Mouse (Mus musculus): ENCODE data around the gene Gsx1. TPM values are rescaled to one million over a fixed set of nuclear protein-coding genes. Genes with fewer than 3 reads are reported as not detected.

Gene Gsx1
- total RNA-seq (2015) (not detected in 2 replicates), total RNA-seq (2017) (not detected in 2 replicates)

DNA sequence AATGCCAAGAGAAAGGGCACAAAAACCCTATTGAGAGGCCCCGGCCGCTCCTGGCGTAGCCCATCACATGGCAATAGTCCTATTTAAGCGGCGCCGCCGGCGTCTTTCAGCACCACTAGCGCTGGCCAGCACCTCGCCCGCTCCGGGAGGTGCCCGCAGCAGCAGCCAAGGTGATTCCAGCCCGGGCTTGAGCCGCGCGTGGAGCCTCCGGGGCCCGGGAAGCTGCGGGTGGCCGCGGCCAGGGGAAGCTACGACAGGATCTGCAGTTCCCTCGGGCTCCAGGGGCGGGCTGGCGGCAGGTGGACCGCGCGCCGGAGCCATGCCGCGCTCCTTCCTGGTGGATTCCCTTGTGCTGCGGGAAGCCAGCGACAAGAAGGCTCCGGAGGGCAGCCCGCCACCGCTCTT, at the start of gene Gsx1:
Gene Gsx1 (plus strand): TSS at position 126 of the 405 bp plus-strand sequence.
- ATAC-seq (ENCODE audit: poor library complexity, severe bottlenecking) = peak; percentile 29; the same call in 1 of the 2 replicates

DNA sequence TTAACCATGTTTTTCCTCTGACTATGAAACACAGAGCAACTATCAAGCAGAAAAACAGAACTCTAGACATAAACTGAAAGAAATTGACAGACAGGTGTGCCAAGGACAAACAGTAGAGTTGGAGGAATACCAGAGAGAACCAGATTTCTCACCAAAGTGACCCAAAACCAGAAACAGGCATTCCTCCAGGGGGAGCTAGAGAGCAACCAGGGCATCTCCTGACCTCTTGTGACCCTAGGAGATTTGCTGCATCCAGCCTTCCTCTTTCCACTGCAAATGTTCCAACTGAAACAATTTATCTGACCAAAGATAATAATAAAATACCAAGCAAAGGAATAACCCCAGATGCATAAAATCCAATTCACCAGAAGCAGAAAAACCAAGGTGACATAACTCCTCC, 41.2 kb upstream of the Gsx1 start:
- no peak for ATAC-seq (ENCODE audit: poor library complexity, severe bottlenecking)

- ATAC-seq (ENCODE audit: poor library complexity, severe bottlenecking) = no peak
Observed at GRCm38 (mm10) chr5:147154806-147155371, 33.6 kb upstream of the Gsx1 start.

GRCm38 (mm10) chr5:147155449-147156133, 32.9 kb upstream of the Gsx1 start:
- no peak for ATAC-seq (ENCODE audit: poor library complexity, severe bottlenecking)

DNA sequence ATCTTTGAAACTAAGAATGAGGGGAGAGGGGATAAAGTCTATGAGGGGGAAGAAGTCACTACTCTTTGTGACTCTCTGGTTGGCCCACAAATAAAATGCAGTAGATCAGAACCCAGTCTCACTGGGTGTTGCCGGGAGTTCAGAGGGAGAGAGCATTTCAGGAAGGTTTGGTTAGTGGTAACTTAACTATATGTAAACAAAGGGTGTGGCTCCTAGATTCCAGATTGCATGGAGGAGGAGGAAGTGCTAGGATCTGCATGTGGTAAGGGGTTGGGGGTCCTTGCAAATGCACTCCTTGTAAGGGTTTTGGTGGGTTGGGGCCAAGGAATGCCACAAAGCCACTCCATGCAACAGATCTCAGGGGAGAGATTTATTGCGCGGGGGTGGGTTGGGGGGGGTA, 32.1 kb upstream of the Gsx1 start:
- no peak for ATAC-seq (ENCODE audit: poor library complexity, severe bottlenecking)

DNA sequence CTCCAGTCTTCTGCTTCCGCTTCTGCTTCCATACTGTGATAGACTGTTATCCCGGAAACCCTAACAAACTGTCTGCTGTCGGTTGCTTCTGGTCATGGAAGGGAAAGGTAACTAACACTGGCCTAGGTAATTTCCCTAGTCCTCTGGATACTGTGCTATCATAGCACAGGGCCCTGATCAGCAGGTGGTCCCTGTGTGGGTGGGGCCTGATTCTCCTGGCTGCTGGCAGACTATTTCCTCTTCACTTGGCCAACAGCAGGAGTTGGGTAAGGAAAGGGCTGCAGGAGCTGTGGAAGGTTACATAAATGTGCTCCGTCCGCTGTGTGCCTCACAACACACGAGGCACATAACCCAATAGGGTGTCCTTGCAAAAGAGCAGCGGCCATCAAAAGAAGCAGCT, 31.1 kb upstream of the Gsx1 start:
- no peak for ATAC-seq (ENCODE audit: poor library complexity, severe bottlenecking)

GRCm38 (mm10) chr5:147159320-147159719, 29.2 kb upstream of the Gsx1 start:
- peak; percentile 80 for ATAC-seq (ENCODE audit: poor library complexity, severe bottlenecking)

GRCm38 (mm10) chr5:147159792-147160191, 28.7 kb upstream of the Gsx1 start:
- no peak for ATAC-seq (ENCODE audit: poor library complexity, severe bottlenecking)

GRCm38 (mm10) chr5:147165060-147165459, 23.4 kb upstream of the Gsx1 start:
- ATAC-seq (ENCODE audit: poor library complexity, severe bottlenecking) = no peak

DNA sequence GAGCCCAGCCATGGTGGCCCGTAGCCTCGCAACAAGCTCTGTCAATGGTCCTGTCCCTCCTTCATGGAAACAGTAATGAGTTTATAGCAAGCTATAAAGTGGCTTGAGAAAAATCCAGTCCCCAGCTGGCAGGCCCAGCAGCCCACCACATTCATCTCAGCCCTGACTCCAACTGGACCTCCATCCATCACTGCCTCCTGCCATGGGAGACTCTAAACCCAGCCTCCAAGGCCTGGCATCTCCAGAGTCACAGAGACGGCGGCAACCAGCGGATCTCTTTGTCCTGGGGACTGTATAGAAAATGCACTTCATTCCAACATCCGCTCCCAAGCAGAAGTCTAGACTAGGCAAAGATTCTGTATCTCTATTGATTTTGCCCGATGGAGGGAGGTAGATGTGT, 18.4 kb upstream of the Gsx1 start:
- no peak for ATAC-seq (ENCODE audit: poor library complexity, severe bottlenecking)

GRCm38 (mm10) chr5:147174046-147174445, 14.4 kb upstream of the Gsx1 start:
- ATAC-seq (ENCODE audit: poor library complexity, severe bottlenecking) = no peak

DNA sequence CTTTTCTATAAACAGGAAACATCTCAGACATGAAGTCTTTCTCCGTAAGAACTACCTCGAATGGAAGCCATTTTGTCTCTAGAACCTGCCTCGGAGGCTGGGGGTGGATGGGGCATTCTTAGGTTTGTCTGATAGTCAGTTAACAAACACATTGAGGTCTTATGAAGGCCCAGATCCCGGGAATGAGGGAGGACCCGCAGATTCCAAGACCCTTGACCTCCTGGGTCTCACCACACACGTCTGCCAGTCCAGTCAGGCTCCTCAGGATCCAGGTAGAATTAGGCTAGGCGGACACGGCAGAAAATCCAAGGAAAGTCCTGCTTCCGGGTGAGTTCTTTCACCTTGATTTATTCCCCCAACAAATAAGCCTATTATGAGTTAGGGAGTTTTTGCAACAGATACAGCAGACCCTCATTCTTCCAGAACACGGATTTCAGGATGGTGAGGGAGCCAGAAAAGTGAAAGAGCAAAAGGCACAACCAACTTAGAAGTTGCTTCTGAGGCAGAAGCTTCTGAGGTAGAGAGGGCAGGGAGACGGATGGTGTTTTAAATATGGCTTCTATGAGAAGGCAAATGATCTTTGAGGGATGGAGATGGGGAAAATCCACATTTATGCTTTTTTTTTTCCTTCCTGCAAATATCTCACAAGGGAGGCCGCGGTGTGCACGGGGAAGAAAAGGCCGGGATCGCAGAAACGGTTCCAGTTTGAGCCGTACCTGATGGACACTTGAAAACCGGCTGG, 3.2 kb upstream of the Gsx1 start:
- ATAC-seq (ENCODE audit: poor library complexity, severe bottlenecking) = no peak

GRCm38 (mm10) chr5:147186001-147186431, 2.5 kb upstream of the Gsx1 start:
- ATAC-seq (ENCODE audit: poor library complexity, severe bottlenecking) = peak; percentile 55

DNA sequence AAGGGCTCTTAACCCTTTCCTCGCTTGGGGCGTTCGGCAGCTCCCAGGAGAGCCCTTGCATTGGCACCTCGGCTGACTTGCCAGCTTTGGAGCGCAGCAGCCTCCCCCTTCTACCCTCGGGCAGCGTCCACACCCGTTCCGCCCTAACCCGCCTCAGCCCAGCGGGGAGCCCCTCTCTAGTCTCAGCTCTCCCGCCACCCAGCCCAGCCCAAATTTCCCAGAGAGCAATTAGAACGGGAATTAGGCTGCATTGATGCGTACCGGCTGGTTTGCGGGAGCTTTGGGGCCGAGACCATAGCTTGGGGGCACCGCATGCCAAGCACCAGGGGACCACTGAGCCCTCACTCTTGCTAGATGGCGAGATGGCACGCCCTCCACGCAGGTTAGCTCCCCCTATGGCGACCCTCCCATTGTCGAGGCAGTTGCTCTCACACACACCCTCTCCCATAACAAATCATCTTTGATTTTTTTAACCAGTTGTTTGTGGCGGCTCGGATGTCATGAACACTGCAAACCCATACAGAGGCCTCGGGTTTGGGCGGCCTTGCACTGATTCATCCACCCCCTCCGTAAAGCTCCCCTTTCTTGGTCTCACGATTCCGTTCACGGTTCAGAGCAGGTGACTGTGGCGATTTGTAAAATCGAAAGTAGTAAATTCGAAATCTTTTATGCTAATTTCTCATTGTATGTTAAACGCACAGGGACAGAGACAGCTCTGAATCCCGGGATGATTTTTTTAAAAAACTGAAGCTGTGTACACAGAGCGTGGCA, 1.5 kb upstream of the Gsx1 start:
- no peak for ATAC-seq (ENCODE audit: poor library complexity, severe bottlenecking)

DNA sequence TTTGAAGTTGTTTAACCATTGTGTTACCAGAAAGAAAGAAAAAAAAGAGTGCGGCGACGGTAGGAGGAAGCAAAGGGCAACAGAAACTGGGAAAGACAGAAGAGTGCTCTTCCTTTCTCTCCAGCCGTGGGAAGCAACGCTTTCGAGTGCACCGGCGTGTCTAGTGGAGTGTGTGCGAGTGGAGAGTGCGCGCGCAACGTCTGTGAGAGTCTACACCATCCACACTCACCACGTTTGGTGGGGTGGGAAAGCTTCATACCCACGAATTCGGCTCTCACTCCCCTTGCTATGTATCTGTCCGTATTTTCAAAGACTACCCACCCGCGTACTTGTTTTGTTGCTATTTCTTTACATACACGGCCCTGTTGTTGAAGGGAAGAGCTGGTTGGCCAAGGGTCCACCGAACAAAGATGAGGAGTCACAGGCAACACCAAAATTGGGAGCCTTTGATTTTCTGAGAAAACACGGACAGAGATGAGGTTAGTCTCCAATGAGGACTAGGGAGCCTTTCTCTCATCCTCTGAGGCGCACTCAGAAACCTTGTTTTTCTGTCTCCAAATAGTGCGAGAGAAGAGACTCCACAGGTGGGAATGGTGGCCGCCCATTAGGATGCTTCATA, 835 bp upstream of the Gsx1 start:
- ATAC-seq (ENCODE audit: poor library complexity, severe bottlenecking) = no peak

- ATAC-seq (ENCODE audit: poor library complexity, severe bottlenecking) = no peak
Observed at GRCm38 (mm10) chr5:147189156-147189555, 660 bp downstream of the Gsx1 start.

DNA sequence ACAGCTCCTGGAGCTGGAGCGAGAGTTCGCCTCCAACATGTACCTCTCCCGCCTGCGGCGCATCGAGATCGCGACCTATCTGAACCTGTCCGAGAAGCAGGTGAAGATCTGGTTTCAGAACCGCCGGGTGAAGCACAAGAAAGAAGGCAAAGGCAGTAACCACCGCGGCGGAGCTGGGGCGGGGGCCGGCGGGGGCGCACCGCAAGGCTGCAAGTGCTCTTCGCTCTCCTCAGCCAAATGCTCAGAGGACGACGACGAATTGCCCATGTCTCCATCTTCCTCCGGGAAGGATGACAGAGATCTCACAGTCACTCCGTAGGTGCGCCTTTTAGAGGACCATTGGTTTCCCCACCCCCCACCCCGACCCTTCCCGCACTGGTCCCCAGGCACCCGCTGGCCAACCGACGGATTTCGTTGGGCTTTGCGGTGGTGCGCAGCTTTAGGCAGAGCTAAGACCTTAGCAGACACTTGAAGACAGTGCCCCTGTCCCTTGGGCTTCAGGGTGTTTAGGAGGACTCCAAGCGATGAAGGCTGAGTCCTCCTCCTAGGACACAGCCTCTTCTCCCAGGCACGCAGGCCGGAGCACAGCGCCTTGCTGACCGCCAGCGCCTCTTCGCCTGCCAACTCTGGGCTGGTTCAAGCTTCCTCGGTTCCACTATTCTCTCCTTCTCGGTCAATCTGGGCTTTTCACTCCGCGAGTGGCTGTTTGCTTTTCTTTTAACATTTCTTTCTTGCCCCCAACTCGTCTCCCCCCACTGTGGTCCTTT, 1.5 kb downstream of the Gsx1 start:
- ATAC-seq (ENCODE audit: poor library complexity, severe bottlenecking) = no peak

DNA sequence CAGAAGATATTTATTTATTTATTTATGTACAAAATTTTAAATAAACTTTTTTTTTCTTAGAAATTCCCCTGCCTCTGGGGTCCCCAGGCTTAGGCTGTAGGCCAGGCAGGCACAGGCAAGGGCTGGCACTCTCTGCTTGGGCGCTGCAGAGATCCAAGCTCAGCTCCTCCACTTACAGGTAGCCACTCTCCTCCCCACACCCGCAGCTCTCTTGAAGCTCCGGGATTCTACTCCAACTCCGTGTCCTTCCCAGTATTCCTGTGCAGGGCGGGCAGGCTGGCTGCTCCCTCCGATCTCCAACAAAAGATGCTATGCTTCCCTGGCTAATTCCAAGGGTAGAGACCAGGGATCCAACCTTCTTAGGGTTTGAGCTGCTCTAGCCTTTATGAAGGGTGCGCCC, 2.4 kb downstream of the Gsx1 start:
- ATAC-seq (ENCODE audit: poor library complexity, severe bottlenecking) = no peak

DNA sequence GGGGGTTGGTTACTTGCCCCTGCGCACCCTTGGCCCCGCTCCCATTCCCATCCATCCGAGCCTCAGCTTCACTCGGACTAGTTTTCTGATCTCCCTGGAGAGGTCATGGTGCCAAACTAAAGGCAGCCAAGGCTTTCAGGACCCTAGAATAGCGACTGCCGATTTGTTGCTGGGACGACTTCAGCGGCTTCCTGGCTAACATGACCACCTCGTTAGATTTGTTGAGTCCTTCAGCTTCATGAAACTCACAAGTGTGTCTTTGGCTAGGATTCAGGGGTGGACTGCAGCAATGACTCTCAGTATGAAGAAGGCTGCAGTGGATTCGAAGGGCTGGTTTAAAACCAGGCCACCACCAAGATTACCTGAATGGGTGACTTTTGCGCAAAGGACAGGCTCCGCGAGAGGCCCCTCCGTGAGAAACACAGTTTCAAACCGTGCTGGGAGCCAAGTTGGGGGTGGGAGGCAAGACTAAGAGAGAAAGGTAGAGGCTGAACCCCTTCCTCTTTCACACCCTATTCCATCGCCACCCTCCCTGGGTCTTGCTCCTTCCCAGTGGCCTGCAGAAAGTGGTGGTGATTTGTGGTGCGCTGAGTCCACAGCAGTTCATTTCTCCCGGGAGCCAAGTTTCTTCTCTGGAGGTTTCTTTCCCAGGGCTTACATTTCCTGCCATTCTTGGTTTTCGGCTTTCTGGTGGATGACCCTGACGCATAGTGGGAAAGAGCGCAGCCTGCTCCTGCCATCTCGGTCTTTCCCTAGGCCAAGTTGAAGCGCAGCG, 3.5 kb downstream of the Gsx1 start:
- no peak for ATAC-seq (ENCODE audit: poor library complexity, severe bottlenecking)

Measured in megakaryocyte, adult 5-6 weeks (primary cell).